Mouse (Mus musculus) hindbrain, embryonic 14.5 days (tissue): ENCODE measurements around the gene Gpcpd1. TPM values are rescaled to one million over a fixed set of nuclear protein-coding genes. Genes with fewer than 3 reads are reported as not detected.

Source experiments
- polyA plus RNA-seq: library from polyadenylated mRNA; unstranded; fragments of >200 nt; fragmentation: Nextera tagmentation; extraction: Ambion mirVana; gene quantifications from 2 replicates; pipeline ENCODE4 v1.2.1, GENCODE M21; 2014

Gene Gpcpd1
- polyA plus RNA-seq, 1 experiment from 2014 or later: 102 TPM

Other genes starting within 250 kb of the Gpcpd1 start
- 4.5 and 4.8 TPM in 2 replicates for gene Prokr2, start 202.3 kb downstream of the Gpcpd1 start, polyA plus RNA-seq
- 21.9 and 23.3 TPM in 2 replicates for gene Shld1, start 99.2 kb upstream of the Gpcpd1 start, polyA plus RNA-seq
- gene Chgb, start 193.5 kb upstream of the Gpcpd1 start, polyA plus RNA-seq: 70.3 and 84.2 TPM in 2 replicates
- gene Trmt6, start 228.3 kb upstream of the Gpcpd1 start, polyA plus RNA-seq: 15.7 and 18.5 TPM in 2 replicates
- 5.1 and 6.6 TPM in 2 replicates for gene Mcm8, start 228.4 kb upstream of the Gpcpd1 start, polyA plus RNA-seq